Mouse (Mus musculus) B cell, adult 67 days (primary cell): ENCODE data around the gene Olfr399. TPM values are rescaled to one million over a fixed set of nuclear protein-coding genes. Genes with fewer than 3 reads are reported as not detected.

Experiments used
- total RNA-seq, 2 experiments: library from RNA; stranded (reverse); gene quantifications; 4 replicates each; pipeline ENCODE4 v1.2.4; 2023

Gene Olfr399
- not detected for total RNA-seq

DNA sequence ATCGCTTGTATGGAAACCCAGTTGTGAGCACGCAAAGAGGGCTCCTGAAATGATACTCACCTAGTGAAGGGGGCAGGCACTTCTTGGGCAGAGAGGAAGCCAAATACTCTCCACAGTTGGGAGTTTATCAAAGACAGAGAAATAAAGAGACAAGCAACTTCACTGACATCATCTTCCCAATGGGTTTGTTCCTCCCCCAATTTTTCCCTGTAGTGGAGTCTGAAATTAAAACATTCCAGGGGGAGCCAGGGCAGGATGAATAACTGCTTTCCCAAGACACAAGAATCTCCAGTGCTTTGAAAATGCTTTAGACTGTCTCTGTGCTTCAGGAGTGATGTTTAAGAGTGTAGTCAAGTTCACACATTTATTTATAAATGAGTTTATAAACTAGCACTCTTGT lies at the start of gene Olfr399, which contains the start of gene Olfr139:
Gene Olfr399, minus strand, starts transcription at position 165 of the 400 bp plus-strand sequence.
Gene Olfr139, minus strand, starts transcription at position 101 of the 400 bp plus-strand sequence.

DNA sequence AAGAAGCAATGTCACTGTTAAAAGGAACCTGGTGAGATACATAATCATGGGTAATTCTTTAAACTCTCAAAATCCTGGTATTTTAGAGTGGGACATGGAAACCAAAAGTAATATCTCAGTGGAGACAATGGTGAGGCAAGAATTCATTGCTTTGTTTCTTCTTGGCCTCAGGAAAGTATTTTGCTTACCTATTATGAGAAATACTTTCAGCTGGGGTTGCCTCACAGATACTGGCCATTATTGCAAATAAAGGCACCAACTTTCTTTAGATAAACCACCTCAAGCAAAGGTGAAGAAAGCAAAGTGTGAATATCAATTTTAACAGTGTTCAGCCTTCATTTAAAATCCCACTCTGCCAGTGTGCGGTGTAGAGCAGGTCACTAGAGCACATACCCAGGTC lies 13.2 kb upstream of the Olfr399 start, which contains the start of gene Zfp616:
Gene Zfp616, plus strand, starts transcription at position 301 of the 400 bp plus-strand sequence.

Other genes with a start within 250 kb of the Olfr399 start
- gene Olfr392, start 239.6 kb downstream of the Olfr399 start, total RNA-seq = not detected
- not detected for gene Olfr393, start 205.2 kb downstream of the Olfr399 start, total RNA-seq
- not detected for gene Olfr394, start 165.8 kb downstream of the Olfr399 start, total RNA-seq
- gene Olfr395, start 147.3 kb downstream of the Olfr399 start, total RNA-seq = not detected
- gene Olfr23, start 119.9 kb downstream of the Olfr399 start, total RNA-seq = not detected
- not detected for gene Olfr397, start 95.8 kb downstream of the Olfr399 start, total RNA-seq
- not detected for gene Olfr398, start 66.2 kb downstream of the Olfr399 start, total RNA-seq
- not detected for gene Olfr139, start 64 bp downstream of the Olfr399 start, total RNA-seq
- not detected for gene Zfp616, start 13.3 kb upstream of the Olfr399 start, total RNA-seq
- not detected for gene Olfr401, start 57.1 kb upstream of the Olfr399 start, total RNA-seq
- gene Olfr402, start 96.9 kb upstream of the Olfr399 start, total RNA-seq = not detected
- not detected for gene Olfr403, start 129.6 kb upstream of the Olfr399 start, total RNA-seq
- not detected for gene Olfr43, start 154.8 kb upstream of the Olfr399 start, total RNA-seq
- gene Olfr406, start 203.2 kb upstream of the Olfr399 start, total RNA-seq = not detected
- not detected for gene Olfr59, start 227.1 kb upstream of the Olfr399 start, total RNA-seq